Mouse (Mus musculus): ENCODE results near the gene Pafah1b3. TPM values are rescaled to one million over a fixed set of nuclear protein-coding genes. Genes with fewer than 3 reads are reported as not detected.

Pafah1b3 gene
- polyA plus RNA-seq, 1 experiment from 2014 or later, result 630 TPM

GRCm38 (mm10) chr7:25246079-25246758, 51.6 kb downstream of the Pafah1b3 start:
- 72% methylated on average over 20 of the region's 20 CpGs for WGBS
- DNase-seq (peak; percentile 55), ATAC-seq (ENCODE audit: low FRiP score, low TSS enrichment) (no peak)
- Histone ChIP-seq H3K27me3 (ENCODE audit: control insufficient read depth, insufficient read depth, low read length) (no peaks in the 10 kb centered on the region), H3K4me1 (ENCODE audit: control insufficient read depth, insufficient read depth, low read length) (peaks cover 31% of the 10 kb centered on the region), H3K27ac (replicated peaks; ENCODE audit: low read depth, low read length) (peak overlapping the region; percentile 81), H3K4me2 (ENCODE audit: low read length) (peak overlapping the region; percentile 99), H3K36me3 (ENCODE audit: control insufficient read depth, insufficient read depth, low read length) (no peaks in the 10 kb centered on the region), H3K9me3 (ENCODE audit: control insufficient read depth, low read length) (no peaks in the 10 kb centered on the region), H3K4me3 (replicated peaks; ENCODE audit: low read depth, low read length) (no peak overlapping the region), H3K9ac (replicated peaks; ENCODE audit: low read length) (no peak overlapping the region)

Other genes starting within 250 kb of the Pafah1b3 start
- 21.7 and 27.3 TPM in 2 replicates for gene Grik5, start 225.6 kb downstream of the Pafah1b3 start, polyA plus RNA-seq (2014; fragmentation: Nextera tagmentation; extraction: Ambion mirVana)
- gene Zfp574, start 225.4 kb downstream of the Pafah1b3 start, polyA plus RNA-seq (2014; fragmentation: Nextera tagmentation; extraction: Ambion mirVana), result 24.9 and 33.0 TPM in 2 replicates
- 40.6 and 46.7 TPM in 2 replicates for gene Pou2f2, start 118.3 kb downstream of the Pafah1b3 start, polyA plus RNA-seq (2014; fragmentation: Nextera tagmentation; extraction: Ambion mirVana)
- gene Dedd2, start 77.4 kb downstream of the Pafah1b3 start, polyA plus RNA-seq (2014; fragmentation: Nextera tagmentation; extraction: Ambion mirVana), result 15.7 and 15.9 TPM in 2 replicates
- 2.5 TPM in 2 replicates for gene Zfp526, start 76.6 kb downstream of the Pafah1b3 start, polyA plus RNA-seq (2014; fragmentation: Nextera tagmentation; extraction: Ambion mirVana)
- gene Gsk3a, start 60.1 kb downstream of the Pafah1b3 start, polyA plus RNA-seq (2014; fragmentation: Nextera tagmentation; extraction: Ambion mirVana), result 20.7 and 26.0 TPM in 2 replicates
- gene Erf, start 47.2 kb downstream of the Pafah1b3 start, polyA plus RNA-seq (2014; fragmentation: Nextera tagmentation; extraction: Ambion mirVana), result 2.2 and 4.8 TPM in 2 replicates
- gene Cic, start 30.3 kb downstream of the Pafah1b3 start, polyA plus RNA-seq (2014; fragmentation: Nextera tagmentation; extraction: Ambion mirVana), result 47.3 and 52.0 TPM in 2 replicates
- gene Prr19, start 3.4 kb upstream of the Pafah1b3 start, polyA plus RNA-seq (2014; fragmentation: Nextera tagmentation; extraction: Ambion mirVana), result 3.0 and 3.2 TPM in 2 replicates
- 68.6 and 77.8 TPM in 2 replicates for gene Tmem145, start 8.1 kb upstream of the Pafah1b3 start, polyA plus RNA-seq (2014; fragmentation: Nextera tagmentation; extraction: Ambion mirVana)
- 21.6 and 23.2 TPM in 2 replicates for gene Megf8, start 19.2 kb upstream of the Pafah1b3 start, polyA plus RNA-seq (2014; fragmentation: Nextera tagmentation; extraction: Ambion mirVana)
- not detected in 2 replicates for gene Cnfn, start 71.7 kb upstream of the Pafah1b3 start, polyA plus RNA-seq (2014; fragmentation: Nextera tagmentation; extraction: Ambion mirVana)
- gene Lipe, start 100.7 kb upstream of the Pafah1b3 start, polyA plus RNA-seq (2014; fragmentation: Nextera tagmentation; extraction: Ambion mirVana), result 3.8 and 9.2 TPM in 2 replicates
- gene Cxcl17, start 114.9 kb upstream of the Pafah1b3 start, polyA plus RNA-seq (2014; fragmentation: Nextera tagmentation; extraction: Ambion mirVana), result 0.29 TPM in 1 of 2 replicates, not detected in the other
- 0.24 and 0.63 TPM in 2 replicates for gene Ceacam1, start 179.6 kb upstream of the Pafah1b3 start, polyA plus RNA-seq (2014; fragmentation: Nextera tagmentation; extraction: Ambion mirVana)
- 0.16 and 0.24 TPM in 2 replicates for gene Ceacam2, start 241.9 kb upstream of the Pafah1b3 start, polyA plus RNA-seq (2014; fragmentation: Nextera tagmentation; extraction: Ambion mirVana)